Comparison of ENCODE assay signal across 23 mouse cellular contexts in genomic region chr9:15170911-15171310, GRCm38 (mm10). TPM values are rescaled to one million over a fixed set of nuclear protein-coding genes. Genes with fewer than 3 reads are reported as not detected.
DNase-seq lines count a peak whose midpoint lies in the region; ATAC-seq and TF ChIP-seq lines count a peak whose summit lies in the region.
"Had no signal": no experiment of that assay in that cellular context is flagged by ENCODE, and none has a peak within 500 bp of the region (broad histone marks: within the 10 kb centered on the region; RNA-seq: fewer than 3 reads in every experiment).

No protein-coding gene starts in this region.

- WGBS in embryonic facial prominence, embryonic 14.5 days, result 23% methylated on average over 3 of the region's 3 CpGs

- intact Hi-C loops in heart, postnatal 10 days (cut with DNase I), result no loop called here
- intact Hi-C loops in heart, postnatal 36 days (cut with DNase I), result loop anchor here (5.0 kb wide), 1 partner anchor 139 kb away; no protein-coding TSS in a partner anchor

- H3K4me3 ChIP-seq in ES-E14 (ENCODE audit: insufficient read depth in 1 of 2, low read depth in 1 of 2, low read length in 2 of 2, poor library complexity in 1 of 2, severe bottlenecking in 1 of 2), result no peak overlapping the region
- H3K4me3 ChIP-seq in embryonic facial prominence, embryonic 14.5 days (ENCODE audit: low read depth, low read length), result no peak overlapping the region
- H3K4me3 ChIP-seq: erythroblast, embryonic 14.5 days; forebrain, embryonic 13.5 days; midbrain, embryonic 13.5 days; neural tube, embryonic 13.5 days had no signal

- no peak for ATAC-seq in embryonic facial prominence, embryonic 14.5 days (ENCODE audit: low read depth)
- ATAC-seq: forebrain, embryonic 13.5 days; hindbrain, embryonic 16.5 days; midbrain, embryonic 13.5 days had no signal

- no peak overlapping the region for H3K9ac ChIP-seq in ES-E14 (ENCODE audit: insufficient read depth, low read depth, low read length, poor library complexity, severe bottlenecking)
- no peak overlapping the region for H3K9ac ChIP-seq in embryonic facial prominence, embryonic 14.5 days (ENCODE audit: low read depth, low read length)
- H3K9ac ChIP-seq: forebrain, embryonic 13.5 days; midbrain, embryonic 13.5 days; neural tube, embryonic 13.5 days had no signal

- no peak overlapping the region for H3K4me2 ChIP-seq in embryonic facial prominence, embryonic 14.5 days (ENCODE audit: low read depth, low read length)
- H3K4me2 ChIP-seq: forebrain, embryonic 13.5 days; liver, embryonic 11.5 days; midbrain, embryonic 13.5 days; neural tube, embryonic 13.5 days had no signal

- no peaks in the 10 kb centered on the region for H3K36me3 ChIP-seq in ES-E14 (ENCODE audit: control insufficient read depth, insufficient read depth, low read length, poor library complexity, severe bottlenecking)
- no peaks in the 10 kb centered on the region for H3K36me3 ChIP-seq in embryonic facial prominence, embryonic 14.5 days (ENCODE audit: control insufficient read depth, insufficient read depth, low read length)
- H3K36me3 ChIP-seq: G1E; midbrain, embryonic 13.5 days; neural tube, embryonic 13.5 days had no signal

- H3K4me1 ChIP-seq in ES-E14 (ENCODE audit: control insufficient read depth in 2 of 2, insufficient read depth in 2 of 2, low read length in 2 of 2, poor library complexity in 1 of 2), result peaks cover 2 to 6% of the 10 kb centered on the region in 2 experiments; a peak in 3 of 4 replicates
- H3K4me1 ChIP-seq in embryonic facial prominence, embryonic 14.5 days (ENCODE audit: control insufficient read depth, insufficient read depth, low read length), result no peaks in the 10 kb centered on the region
- H3K4me1 ChIP-seq: forebrain, embryonic 13.5 days; midbrain, embryonic 13.5 days; neural tube, embryonic 13.5 days had no signal

- peak; percentile 21 to 25 for DNase-seq in heart, postnatal 10 days
- DNase-seq in heart, postnatal 36 days, result no peak
- peak; percentile 43 to 59 for DNase-seq in kidney, postnatal 4 days
- no peak for DNase-seq in kidney, adult 18-20 months
- peak; percentile 47 for DNase-seq in ES-E14 (ENCODE audit: low read depth, low spot score)
- DNase-seq in embryonic facial prominence, embryonic 14.5 days (ENCODE audit: low spot score), result peak; percentile 27
- no peak for DNase-seq in T-cell, adult 2 months (ENCODE audit: low spot score)
- DNase-seq: cerebellum, adult 2 months; cerebellum, postnatal 36 days; thymus, postnatal 14 days had no signal

- in situ Hi-C loops in ES-E14 (cut with MboI; ENCODE audit: low sequenced_read_pairs in 2 of 2, unreplicated experiment in 2 of 2), result no loop called here

- no peak overlapping the region for H3K27ac ChIP-seq in ES-E14 (ENCODE audit: insufficient read depth, low read depth, low read length, poor library complexity, severe bottlenecking)
- H3K27ac ChIP-seq in embryonic facial prominence, embryonic 14.5 days (replicated peaks; ENCODE audit: low read depth, low read length), result no peak overlapping the region
- H3K27ac ChIP-seq: forebrain, embryonic 13.5 days; midbrain, embryonic 13.5 days; neural tube, embryonic 13.5 days had no signal

- H3K27me3 ChIP-seq in embryonic facial prominence, embryonic 14.5 days (replicated peaks; ENCODE audit: control insufficient read depth, insufficient read depth, low read length), result no peaks in the 10 kb centered on the region
- H3K27me3 ChIP-seq: forebrain, embryonic 13.5 days; midbrain, embryonic 13.5 days; neural tube, embryonic 13.5 days had no signal

- H3K9me3 ChIP-seq in ES-E14 (ENCODE audit: control insufficient read depth, insufficient read depth, low read depth, low read length), result no peaks in the 10 kb centered on the region
- no peaks in the 10 kb centered on the region for H3K9me3 ChIP-seq in embryonic facial prominence, embryonic 14.5 days (ENCODE audit: control insufficient read depth, low read length)
- H3K9me3 ChIP-seq: forebrain, embryonic 13.5 days; G1E; midbrain, embryonic 13.5 days; neural tube, embryonic 13.5 days had no signal

TF ChIP-seq in ES-E14, 5 proteins besides CTCF, POLR2A, EP300 and RAD21:
- TF ChIP-seq CHD2 (IDR thresholded peaks at IDR 0.05; ENCODE audit: low read depth, low read length) (no peak), MAFK (IDR thresholded peaks at IDR 0.05; ENCODE audit: insufficient read depth, low read depth, low read length) (no peak)
TF ChIP-seq in ES-E14: peak in this region for 0.

RNA-seq across cellular contexts. Expression of gene Hephl1, which starts 59.0 kb away (rescaled TPM):
- under 1 TPM in 1 of 2 experiments, not detected in 1; 0.15 TPM for total RNA-seq in heart, postnatal 10 days (2021)
- total RNA-seq in heart, postnatal 36 days (2021), result under 1 TPM; 0.08 to 0.16 TPM
- total RNA-seq in ES-E14 (2012; rRNA removed), result 0.05 and 0.09 TPM in 2 replicates
- 0.18 and 0.31 TPM in 2 replicates for polyA plus RNA-seq in embryonic facial prominence, embryonic 14.5 days (2014; fragmentation: Nextera tagmentation; extraction: Ambion mirVana)
- total RNA-seq: granulocyte monocyte progenitor cell, adult 5-6 weeks; hematopoietic stem cell, adult 5-6 weeks; left cerebral cortex, adult 18-20 months; left cerebral cortex, postnatal 36 days; megakaryocyte, adult 5-6 weeks had no signal
- polyA plus RNA-seq: cerebellum, adult 2 months; erythroblast, embryonic 14.5 days; forebrain, embryonic 13.5 days; G1E; hindbrain, embryonic 16.5 days; kidney, embryonic 16.5 days; liver, embryonic 11.5 days; midbrain, embryonic 13.5 days; neural tube, embryonic 13.5 days had no signal

Comparison
In these comparisons a context has a peak if more than half of its experiments do, and no peak if none do; other contexts are left out.
1. DNase-seq: peak in heart, postnatal 10 days (2 of 2), kidney, postnatal 4 days (2 of 2), ES-E14 (single experiment) and embryonic facial prominence, embryonic 14.5 days (single experiment); none in heart, postnatal 36 days (0 of 2), kidney, adult 18-20 months (single experiment) and T-cell, adult 2 months (single experiment).